Mouse (Mus musculus) natural killer cell, adult 2 months (primary cell): Measurements from ENCODE around the gene Hoxc9.

Source experiments
- DNase-seq, 2 experiments: peaks; one replicate each; pipeline ENCODE4 v3.0.0; 2022; ENCODE audit warnings: low spot score in 2 of 2

Gene Hoxc9

GRCm38 (mm10) chr15:102955833-102956640 lies 20.2 kb upstream of the Hoxc9 start:
- no peak for DNase-seq

GRCm38 (mm10) chr15:102956906-102957305 lies 19.3 kb upstream of the Hoxc9 start:
- no peak for DNase-seq

GRCm38 (mm10) chr15:102959663-102960191 lies 16.5 kb upstream of the Hoxc9 start:
- no peak for DNase-seq

- DNase-seq, result no peak
These were observed 14.5 kb upstream of the Hoxc9 start for GRCm38 (mm10) chr15:102961728-102962127.

- no peak for DNase-seq
These were observed 13.7 kb upstream of the Hoxc9 start for GRCm38 (mm10) chr15:102962492-102962891.

- no peak for DNase-seq
These were observed 13.0 kb upstream of the Hoxc9 start for GRCm38 (mm10) chr15:102963259-102963658.

GRCm38 (mm10) chr15:102963671-102964640 lies 12.3 kb upstream of the Hoxc9 start:
- no peak for DNase-seq

- DNase-seq, result no peak
These were observed 11.0 kb upstream of the Hoxc9 start for GRCm38 (mm10) chr15:102965003-102965891.

GRCm38 (mm10) chr15:102965892-102966775 lies 10.1 kb upstream of the Hoxc9 start:
- DNase-seq, result peak; percentile 84 to 87

GRCm38 (mm10) chr15:102966776-102967311 lies 9.4 kb upstream of the Hoxc9 start, which contains the start of gene Hoxc10:
TSS of gene Hoxc10 (plus strand) at chr15:102966796.
- DNase-seq, result no peak

- no peak for DNase-seq
These were observed 9.0 kb upstream of the Hoxc9 start, which contains the start of gene Hoxc5 for GRCm38 (mm10) chr15:102967312-102967510. TSS of gene Hoxc5 (plus strand) at chr15:102967443.

- no peak for DNase-seq
These were observed 8.5 kb upstream of the Hoxc9 start for GRCm38 (mm10) chr15:102967511-102968397.

GRCm38 (mm10) chr15:102969296-102969695 lies 6.9 kb upstream of the Hoxc9 start:
- DNase-seq, result no peak

GRCm38 (mm10) chr15:102970740-102971139 lies 5.5 kb upstream of the Hoxc9 start:
- no peak for DNase-seq

GRCm38 (mm10) chr15:102972254-102972653 lies 4.0 kb upstream of the Hoxc9 start:
- DNase-seq, result no peak

- no peak for DNase-seq
These were observed 3.5 kb upstream of the Hoxc9 start for GRCm38 (mm10) chr15:102972753-102973152.

- no peak for DNase-seq
These were observed 1.2 kb upstream of the Hoxc9 start for GRCm38 (mm10) chr15:102975034-102975433.

GRCm38 (mm10) chr15:102975688-102976111 lies 539 bp upstream of the Hoxc9 start:
- peak in 1 of 2 experiments; percentile 39 for DNase-seq
